Mouse (Mus musculus) cerebellum, postnatal 4 days (tissue): ENCODE measurements at regions not wholly inside any gene's neighbourhood (a gene's known extent, or its start where the extent isn't known, plus 50 kb on each side); places are given as distances from the start of the nearest gene placed in this dataset.

Experiments used
- DNase-seq, 2 experiments: peaks; one replicate each; pipeline ENCODE4 v3.0.0; 2022; ENCODE audit warnings: low spot score in 2 of 2, mixed read lengths in 1 of 2

- DNase-seq, result no peak
These were observed 63.5 kb upstream of the Tyw5 start for GRCm38 (mm10) chr1:57470356-57470755.

- no peak for DNase-seq
These were observed 65.3 kb upstream of the Tyw5 start for GRCm38 (mm10) chr1:57472235-57472634.

GRCm38 (mm10) chr1:57477725-57478124 lies 70.8 kb upstream of the Tyw5 start:
- DNase-seq, result no peak

GRCm38 (mm10) chr1:57478151-57478550 lies 71.2 kb upstream of the Tyw5 start:
- no peak for DNase-seq

GRCm38 (mm10) chr1:57478800-57479199 lies 71.9 kb upstream of the Tyw5 start:
- DNase-seq, result no peak

GRCm38 (mm10) chr1:57479566-57479965 lies 72.7 kb upstream of the Tyw5 start:
- no peak for DNase-seq

- no peak for DNase-seq
These were observed 82.3 kb upstream of the Tyw5 start for GRCm38 (mm10) chr1:57489176-57489575.

- no peak for DNase-seq
These were observed 82.7 kb upstream of the Tyw5 start for GRCm38 (mm10) chr1:57489588-57489987.

GRCm38 (mm10) chr1:57490021-57490420 lies 83.1 kb upstream of the Tyw5 start:
- DNase-seq, result no peak

- no peak for DNase-seq
These were observed 85.8 kb upstream of the Tyw5 start for GRCm38 (mm10) chr1:57492696-57493095.

- DNase-seq, result no peak
These were observed 90.7 kb upstream of the Tyw5 start for GRCm38 (mm10) chr1:57497489-57498037.

- no peak for DNase-seq
These were observed 103.6 kb upstream of the Tyw5 start for GRCm38 (mm10) chr1:57510359-57511120.

- DNase-seq, result no peak
These were observed 105.0 kb upstream of the Tyw5 start for GRCm38 (mm10) chr1:57511902-57512301.

GRCm38 (mm10) chr1:57512516-57512915 lies 105.6 kb upstream of the Tyw5 start:
- DNase-seq, result no peak

GRCm38 (mm10) chr1:57525965-57526364 lies 119.1 kb upstream of the Tyw5 start:
- DNase-seq, result no peak

- DNase-seq, result no peak
These were observed 121.8 kb upstream of the Tyw5 start for GRCm38 (mm10) chr1:57528703-57529102.

- DNase-seq, result no peak
These were observed 122.4 kb upstream of the Tyw5 start for GRCm38 (mm10) chr1:57529320-57529719.

- no peak for DNase-seq
These were observed 130.5 kb upstream of the Tyw5 start for GRCm38 (mm10) chr1:57537369-57537768.

- no peak for DNase-seq
These were observed 137.8 kb upstream of the Tyw5 start for GRCm38 (mm10) chr1:57544684-57545083.

- no peak for DNase-seq
These were observed 139.1 kb upstream of the Tyw5 start for GRCm38 (mm10) chr1:57545792-57546685.

- no peak for DNase-seq
These were observed 154.6 kb upstream of the Tyw5 start for GRCm38 (mm10) chr1:57561517-57561916.

GRCm38 (mm10) chr1:57564676-57565075 lies 157.8 kb upstream of the Tyw5 start:
- DNase-seq, result no peak

GRCm38 (mm10) chr1:57572097-57572496 lies 165.2 kb upstream of the Tyw5 start:
- no peak for DNase-seq
